Mouse (Mus musculus): ENCODE measurements around the gene Slc22a4. TPM values are rescaled to one million over a fixed set of nuclear protein-coding genes. Genes with fewer than 3 reads are reported as not detected.
A peak's percentile ranks its signal among the peaks of the same experiment; 100 is the strongest.
"Not testable (repeated sequence)": the region's sequence is repeated elsewhere in the genome, so short reads cannot be mapped to it uniquely, and the experiment has no call there.

The Slc22a4 gene
- polyA plus RNA-seq, 1 experiment from 2014 or later: 4.0 TPM

DNA sequence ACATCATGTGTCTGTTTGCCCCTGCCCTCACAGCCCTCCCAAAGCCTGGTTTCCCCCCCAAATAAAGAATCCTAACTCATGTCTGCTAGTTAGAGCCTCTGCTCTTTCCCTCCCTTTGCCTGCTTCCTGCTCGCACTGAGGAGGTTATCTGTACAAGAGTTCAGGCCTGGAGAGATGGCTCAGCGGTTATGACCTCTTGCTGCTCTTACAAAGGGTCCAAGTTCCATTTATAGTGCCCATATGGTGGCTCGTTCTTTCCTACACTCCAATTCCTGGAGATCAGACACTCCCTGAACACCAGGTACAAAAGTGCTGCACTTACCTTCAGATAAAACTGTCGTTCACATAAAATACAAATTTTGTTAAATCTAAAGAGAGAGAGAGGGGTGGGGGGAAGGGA lies 39.8 kb downstream of the Slc22a4 start:
- 86% methylated on average over 4 of the region's 4 CpGs for WGBS
- no peaks in the 10 kb centered on the region for H3K27me3 ChIP-seq (replicated peaks)

DNA sequence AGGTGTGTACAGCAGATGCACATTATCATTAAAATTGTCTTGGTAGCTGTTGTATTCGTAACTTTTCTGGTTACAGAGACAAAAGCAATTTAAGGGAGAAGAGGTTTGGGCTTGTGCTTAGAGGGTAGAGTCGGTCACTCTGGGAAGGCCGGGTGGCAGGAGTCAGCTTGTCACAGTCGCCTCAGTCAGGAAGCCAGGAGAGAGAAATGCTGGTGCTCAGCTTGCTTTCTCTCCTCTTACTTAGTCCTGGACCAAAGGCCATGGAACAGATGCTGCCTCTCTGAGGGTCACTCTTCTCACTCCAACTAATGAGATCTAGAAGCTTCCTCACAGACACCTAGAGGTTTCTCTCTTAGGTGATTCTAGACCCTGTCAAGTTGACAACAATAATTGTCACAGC lies 46.5 kb downstream of the Slc22a4 start:
- Histone ChIP-seq H3K4me3 (no peak overlapping the region), H3K4me2 (no peak overlapping the region), H3K27ac (no peak overlapping the region), H3K27me3 (replicated peaks) (0 out of 2 replicates have a peak, but pooled peaks cover 3% of the 10 kb centered on the region), H3K9ac (no peak overlapping the region), H3K9me3 (no peaks in the 10 kb centered on the region), H3K4me1 (peaks cover 7% of the 10 kb centered on the region), H3K36me3 (replicated peaks) (no peaks in the 10 kb centered on the region)
- 87% methylated on average over 4 of the region's 4 CpGs for WGBS
- ATAC-seq (replicated peaks): no peak

More for the DNA sequence above, 39.8 kb downstream of the Slc22a4 start:
- Histone ChIP-seq H3K9me3 (no peaks in the 10 kb centered on the region), H3K4me1 (no peaks in the 10 kb centered on the region), H3K36me3 (replicated peaks) (no peaks in the 10 kb centered on the region), H3K4me2 (no peak overlapping the region), H3K4me3 (no peak overlapping the region), H3K27ac (no peak overlapping the region), H3K9ac (no peak overlapping the region)
- ATAC-seq (replicated peaks): no peak

- H3K9me3 ChIP-seq: no peaks in the 10 kb centered on the region
- WGBS: 2% methylated on average over 73 of the region's 73 CpGs
- peaks cover 7% of the 10 kb centered on the region for H3K4me1 ChIP-seq
- H3K27me3 ChIP-seq (replicated peaks): 0 out of 2 replicates have a peak, but pooled peaks cover 3% of the 10 kb centered on the region
- H3K9ac ChIP-seq: peak within 1 kb of the TSS; percentile 44
- H3K4me3 ChIP-seq: peak within 1 kb of the TSS; percentile 47
- H3K27ac ChIP-seq: no peak within 1 kb of the TSS
- peak; percentile 95 for ATAC-seq (replicated peaks)
- peak within 1 kb of the TSS; percentile 80 for H3K4me2 ChIP-seq
- H3K36me3 ChIP-seq (replicated peaks): no peaks in the 10 kb centered on the region
These were observed 47.9 kb downstream of the Slc22a4 start, which contains the start of gene Slc22a21 for GRCm38 (mm10) chr11:53979788-53980621. TSS of gene Slc22a21 (minus strand) at chr11:53980332.

GRCm38 (mm10) chr11:53979456-53979787 lies 48.5 kb downstream of the Slc22a4 start:
- not testable (repeated sequence) for ATAC-seq (replicated peaks); H3K27me3 ChIP-seq (replicated peaks); H3K9me3 ChIP-seq; H3K27ac ChIP-seq; H3K36me3 ChIP-seq (replicated peaks); H3K4me1 ChIP-seq
- Histone ChIP-seq H3K4me2 (peak overlapping the region; percentile 80), H3K9ac (peak overlapping the region; percentile 44), H3K4me3 (peak overlapping the region; percentile 47)
- WGBS: under 1% methylated on average over 23 of the region's 23 CpGs

DNA sequence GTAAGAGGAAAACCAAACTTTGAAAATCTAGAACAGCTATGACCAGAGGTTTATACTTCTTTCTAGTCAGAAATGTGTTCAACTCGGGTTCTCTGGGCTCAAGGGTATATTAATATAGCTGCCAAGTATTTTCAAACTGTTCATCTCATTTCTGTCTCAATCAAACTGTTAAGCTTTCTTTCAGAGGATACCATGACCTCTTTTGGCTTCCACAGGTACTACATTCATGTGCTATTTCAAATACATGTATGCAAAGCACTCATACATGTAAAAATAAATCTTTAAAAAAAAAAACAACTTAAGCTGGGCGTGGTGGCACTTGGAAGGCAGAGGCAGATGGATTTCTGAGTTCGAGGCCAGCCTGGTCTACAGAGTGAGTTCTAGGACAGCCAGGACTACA lies 50.2 kb downstream of the Slc22a4 start:
- 78% methylated on average over 3 of the region's 3 CpGs for WGBS
- no peak overlapping the region for H3K4me3 ChIP-seq
- no peak for ATAC-seq (replicated peaks)
- no peak overlapping the region for H3K27ac ChIP-seq
- no peaks in the 10 kb centered on the region for H3K9me3 ChIP-seq
- no peak overlapping the region for H3K9ac ChIP-seq
- peaks cover 7% of the 10 kb centered on the region for H3K4me1 ChIP-seq
- no peak overlapping the region for H3K4me2 ChIP-seq
- H3K36me3 ChIP-seq (replicated peaks): no peaks in the 10 kb centered on the region
- H3K27me3 ChIP-seq (replicated peaks): 0 out of 2 replicates have a peak, but pooled peaks cover 3% of the 10 kb centered on the region

DNA sequence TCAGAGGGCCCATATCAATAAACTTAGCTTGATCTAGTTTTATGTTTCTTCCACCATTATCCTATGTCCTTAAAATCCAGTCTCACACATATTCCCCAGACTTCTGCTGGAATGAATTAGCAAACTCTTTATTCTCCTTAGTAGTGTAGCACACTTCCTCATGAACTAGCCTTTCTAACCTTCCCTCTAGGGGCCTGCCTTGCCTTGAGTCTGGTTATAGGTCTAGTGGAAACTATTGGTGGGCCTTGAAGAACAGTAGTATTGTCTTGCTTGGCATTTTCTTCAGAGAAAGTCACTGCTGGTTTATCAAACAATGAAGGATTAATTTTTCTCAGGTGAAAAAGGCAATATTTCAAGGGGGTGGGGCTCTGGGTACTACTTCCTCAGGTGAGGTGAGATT lies 52.3 kb downstream of the Slc22a4 start:
- no peak overlapping the region for H3K9ac ChIP-seq
- H3K4me3 ChIP-seq: no peak overlapping the region
- 0 out of 2 replicates have a peak, but pooled peaks cover 3% of the 10 kb centered on the region for H3K27me3 ChIP-seq (replicated peaks)
- no peaks in the 10 kb centered on the region for H3K9me3 ChIP-seq
- ATAC-seq (replicated peaks): no peak
- H3K36me3 ChIP-seq (replicated peaks): no peaks in the 10 kb centered on the region
- no peak overlapping the region for H3K27ac ChIP-seq
- no peak overlapping the region for H3K4me2 ChIP-seq
- peaks cover 7% of the 10 kb centered on the region for H3K4me1 ChIP-seq

DNA sequence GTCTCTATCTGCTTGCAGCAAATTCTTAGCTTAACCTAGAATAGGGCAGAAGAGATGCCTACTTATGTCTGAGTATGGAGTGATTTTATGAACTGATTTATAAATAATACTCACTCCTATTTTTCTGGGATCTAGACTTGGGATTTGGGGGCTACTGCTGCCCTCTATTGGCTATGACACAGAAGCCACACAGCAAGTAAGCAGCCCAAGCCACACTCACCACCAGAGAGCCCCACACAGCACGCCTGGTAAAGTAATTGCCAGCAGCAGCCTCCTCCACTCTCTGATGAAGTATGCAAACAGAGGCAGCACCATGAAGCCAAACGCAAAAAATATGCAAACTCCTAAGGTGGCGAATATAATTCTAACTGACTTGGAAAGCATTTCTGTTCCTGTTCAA lies 68.9 kb downstream of the Slc22a4 start:
- Histone ChIP-seq H3K4me2 (no peak overlapping the region), H3K4me3 (no peak overlapping the region), H3K36me3 (replicated peaks) (no peaks in the 10 kb centered on the region), H3K9me3 (no peaks in the 10 kb centered on the region), H3K27ac (no peak overlapping the region), H3K4me1 (no peaks in the 10 kb centered on the region), H3K27me3 (replicated peaks) (no peaks in the 10 kb centered on the region), H3K9ac (no peak overlapping the region)
- ATAC-seq (replicated peaks): no peak
- 50% methylated on average over 3 of the region's 3 CpGs for WGBS

GRCm38 (mm10) chr11:53958176-53958575 lies 69.7 kb downstream of the Slc22a4 start:
- not testable (repeated sequence) for H3K36me3 ChIP-seq (replicated peaks); H3K9ac ChIP-seq; ATAC-seq (replicated peaks); H3K4me2 ChIP-seq; H3K9me3 ChIP-seq; H3K4me1 ChIP-seq; H3K27me3 ChIP-seq (replicated peaks); H3K4me3 ChIP-seq; H3K27ac ChIP-seq
- 37% methylated on average over 4 of the region's 4 CpGs for WGBS

DNA sequence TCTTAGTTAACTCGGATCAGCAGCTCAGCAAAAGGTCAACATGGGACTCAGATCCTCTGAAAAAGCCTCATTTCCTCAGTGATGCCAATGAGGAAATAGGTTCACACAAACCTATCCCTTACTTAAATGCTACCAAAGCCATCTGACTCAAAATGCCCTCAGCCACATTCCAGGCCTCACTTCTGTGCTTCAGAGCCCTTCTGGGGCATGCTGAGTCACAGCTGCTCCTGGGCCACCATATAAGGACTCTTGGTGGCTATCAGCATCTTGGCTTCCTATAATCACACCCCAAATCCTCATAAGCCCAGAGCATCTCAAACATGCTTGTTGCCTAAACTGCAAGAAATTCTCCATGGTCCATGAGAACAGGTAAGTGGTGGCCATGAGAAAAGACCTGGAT lies 71.3 kb downstream of the Slc22a4 start:
- Histone ChIP-seq H3K4me3 (no peak overlapping the region), H3K36me3 (replicated peaks) (no peaks in the 10 kb centered on the region), H3K4me1 (no peaks in the 10 kb centered on the region), H3K27ac (no peak overlapping the region), H3K9me3 (no peaks in the 10 kb centered on the region), H3K4me2 (no peak overlapping the region), H3K27me3 (replicated peaks) (no peaks in the 10 kb centered on the region), H3K9ac (no peak overlapping the region)
- WGBS: 83% methylated on average over 1 of the region's 1 CpGs
- no peak for ATAC-seq (replicated peaks)

DNA sequence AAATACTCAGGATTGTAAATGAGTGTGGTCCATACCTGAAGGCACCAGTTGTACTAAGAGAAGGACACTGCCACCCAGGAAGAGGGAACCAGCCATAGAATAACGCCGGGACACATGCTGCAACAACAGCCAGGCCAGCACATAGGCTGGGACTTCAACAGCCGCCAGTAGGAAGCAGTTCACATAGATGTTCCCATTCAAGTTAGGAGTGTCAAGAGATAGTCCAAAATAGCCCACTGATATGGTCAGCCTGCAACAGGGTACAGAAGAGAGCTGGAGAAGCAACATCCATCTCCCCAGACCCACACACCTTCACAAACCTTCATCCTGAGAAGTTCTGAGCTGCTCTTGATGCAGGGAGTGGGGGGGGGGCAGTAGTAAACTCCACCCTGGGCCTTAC lies 73.2 kb downstream of the Slc22a4 start:
- H3K9me3 ChIP-seq: no peaks in the 10 kb centered on the region
- H3K4me1 ChIP-seq: no peaks in the 10 kb centered on the region
- no peak overlapping the region for H3K4me3 ChIP-seq
- no peaks in the 10 kb centered on the region for H3K36me3 ChIP-seq (replicated peaks)
- no peaks in the 10 kb centered on the region for H3K27me3 ChIP-seq (replicated peaks)
- H3K27ac ChIP-seq: no peak overlapping the region
- ATAC-seq (replicated peaks): no peak
- H3K4me2 ChIP-seq: no peak overlapping the region
- 93% methylated on average over 3 of the region's 3 CpGs for WGBS
- H3K9ac ChIP-seq: no peak overlapping the region

DNA sequence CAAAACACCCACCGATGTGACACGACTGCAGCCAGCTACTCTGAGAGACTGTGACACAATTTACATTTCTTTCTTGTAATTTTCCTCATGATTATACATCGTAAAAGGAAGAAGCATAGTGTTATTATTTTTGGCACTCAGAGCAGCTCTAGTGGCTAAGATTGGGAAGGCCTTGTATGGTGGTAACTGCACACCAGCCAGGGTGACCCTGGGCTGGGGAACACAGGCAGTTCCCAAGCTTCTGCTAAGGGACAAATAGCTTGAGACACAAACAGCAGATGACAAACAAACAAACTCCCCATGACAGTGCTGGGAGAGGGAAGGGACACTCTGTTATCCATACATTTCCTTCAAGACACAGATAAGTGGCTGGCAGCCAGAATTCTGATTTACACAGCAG lies 77.8 kb downstream of the Slc22a4 start:
- H3K4me1 ChIP-seq; H3K9me3 ChIP-seq; H3K36me3 ChIP-seq (replicated peaks); H3K4me3 ChIP-seq; H3K27me3 ChIP-seq (replicated peaks); ATAC-seq (replicated peaks); H3K27ac ChIP-seq; H3K4me2 ChIP-seq; H3K9ac ChIP-seq: not testable (repeated sequence)
- no CpG with 5 or more reads among the region's 3 CpGs for WGBS

Data from midbrain, embryonic 15.5 days (tissue).